In the genomic region with DNA sequence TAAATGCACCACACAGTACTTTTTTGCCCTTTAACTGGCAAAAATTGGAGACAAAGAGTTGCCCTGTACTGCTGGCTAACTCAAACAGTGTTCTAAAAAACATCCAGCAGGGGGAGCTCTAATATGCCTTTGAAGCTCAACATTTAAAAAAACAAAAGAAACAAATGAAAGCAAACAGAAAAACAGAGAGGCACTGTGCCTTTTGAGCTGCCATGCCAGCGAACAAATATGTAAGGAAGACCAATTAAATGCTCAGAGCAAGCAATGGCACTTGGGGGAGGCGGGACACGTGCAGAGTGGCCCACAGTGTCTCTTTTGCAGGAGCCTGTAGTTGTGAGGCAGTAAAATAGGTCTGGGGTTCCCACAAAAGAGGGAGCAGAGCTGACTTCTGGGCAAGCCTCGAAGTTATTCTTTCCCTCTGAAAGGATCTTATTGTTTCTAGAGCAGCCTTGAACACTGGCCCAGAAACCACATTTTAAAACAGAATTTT, we compare ENCODE assay signal across 9 mouse cellular contexts. TPM values are rescaled to one million over a fixed set of nuclear protein-coding genes. Genes with fewer than 3 reads are reported as not detected.
DNase-seq lines count a peak whose midpoint lies in the region; ATAC-seq lines count a peak whose summit lies in the region.
"Had no signal": no experiment of that assay in that cellular context is flagged by ENCODE, and none has a peak within 500 bp of the region (broad histone marks: within the 10 kb centered on the region; RNA-seq: fewer than 3 reads in every experiment).

No protein-coding gene starts in this region.

- H3K4me1 ChIP-seq in intestine, embryonic 16.5 days (ENCODE audit: control insufficient read depth, insufficient read depth, low read length), result peaks cover 15% of the 10 kb centered on the region
- H3K4me1 ChIP-seq in midbrain, embryonic 10.5 days, result peaks cover 33% of the 10 kb centered on the region
- peaks cover 23% of the 10 kb centered on the region for H3K4me1 ChIP-seq in stomach, embryonic 15.5 days

- peak overlapping the region; percentile 12; the same call in 1 of the 2 replicates for H3K4me3 ChIP-seq in intestine, embryonic 16.5 days (ENCODE audit: low read length)
- H3K4me3 ChIP-seq in midbrain, embryonic 10.5 days, result peak overlapping the region; percentile 27; the same call in 1 of the 2 replicates
- no peak overlapping the region; the same call in 1 of the 2 replicates for H3K4me3 ChIP-seq in stomach, embryonic 15.5 days (replicated peaks)

- 7% methylated on average over 4 of the region's 4 CpGs for WGBS in intestine, embryonic 16.5 days
- WGBS in midbrain, embryonic 10.5 days, result 8% methylated on average over 4 of the region's 4 CpGs
- 5% methylated on average over 4 of the region's 4 CpGs for WGBS in stomach, embryonic 15.5 days

- peak; percentile 69 for ATAC-seq in intestine, embryonic 16.5 days
- ATAC-seq in stomach, embryonic 15.5 days (ENCODE audit: insufficient read depth, low FRiP score, low read depth), result peak; percentile 36; the same call in 1 of the 2 replicates

- H3K9me3 ChIP-seq in intestine, embryonic 16.5 days (ENCODE audit: control insufficient read depth, low read length), result no peaks in the 10 kb centered on the region
- no peaks in the 10 kb centered on the region for H3K9me3 ChIP-seq in midbrain, embryonic 10.5 days (replicated peaks)
- H3K9me3 ChIP-seq in stomach, embryonic 15.5 days, result no peaks in the 10 kb centered on the region

- peak overlapping the region; percentile 56; the same call in 1 of the 2 replicates for H3K9ac ChIP-seq in intestine, embryonic 16.5 days (ENCODE audit: low read depth, low read length)
- H3K9ac ChIP-seq in stomach, embryonic 15.5 days, result no peak overlapping the region

- DNase-seq in urinary bladder, adult 18-20 months (ENCODE audit: low spot score in 2 of 2), result peak; percentile 17 to 31
- no peak for DNase-seq in urinary bladder, postnatal 14 days (ENCODE audit: low spot score)
- DNase-seq in embryo, embryonic 10 days (ENCODE audit: low spot score), result peak; percentile 86
- peak; percentile 26 for DNase-seq in gastrocnemius, postnatal 14 days
- DNase-seq in left cerebral cortex, postnatal 14 days (ENCODE audit: low spot score in 2 of 2), result peak; percentile 75 to 86
- peak; percentile 53 for DNase-seq in midbrain, embryonic 10.5 days (ENCODE audit: low spot score)

- H3K27me3 ChIP-seq in intestine, embryonic 16.5 days (replicated peaks; ENCODE audit: control insufficient read depth, insufficient read depth, low read length), result no peaks in the 10 kb centered on the region
- no peaks in the 10 kb centered on the region for H3K27me3 ChIP-seq in midbrain, embryonic 10.5 days (ENCODE audit: low read depth, poor library complexity, severe bottlenecking)
- no peaks in the 10 kb centered on the region for H3K27me3 ChIP-seq in stomach, embryonic 15.5 days (replicated peaks)

- no peak overlapping the region; the same call in 1 of the 2 replicates for H3K4me2 ChIP-seq in intestine, embryonic 16.5 days (ENCODE audit: low read depth, low read length)
- H3K4me2 ChIP-seq in stomach, embryonic 15.5 days, result peak overlapping the region; percentile 43

- no peaks in the 10 kb centered on the region for H3K36me3 ChIP-seq in intestine, embryonic 16.5 days (ENCODE audit: control insufficient read depth, insufficient read depth, low read length)
- H3K36me3 ChIP-seq in midbrain, embryonic 10.5 days, result no peaks in the 10 kb centered on the region
- no peaks in the 10 kb centered on the region for H3K36me3 ChIP-seq in stomach, embryonic 15.5 days

- intact Hi-C loops in gastrocnemius, postnatal 14 days (cut with DNase I; ENCODE audit: low total_unique reads), result loop anchor here (5.0 kb wide), 1 partner anchor 312 kb away; no protein-coding TSS in a partner anchor
- intact Hi-C loops in left cerebral cortex, postnatal 14 days (cut with DNase I), result loop anchor here (1.0 kb wide), 1 partner anchor 312 kb away; no protein-coding TSS in a partner anchor

- peak overlapping the region; percentile 78 for H3K27ac ChIP-seq in intestine, embryonic 16.5 days (ENCODE audit: low read length)
- H3K27ac ChIP-seq in midbrain, embryonic 10.5 days (replicated peaks), result peak overlapping the region; percentile 85
- peak overlapping the region; percentile 79 for H3K27ac ChIP-seq in stomach, embryonic 15.5 days

RNA-seq across cellular contexts. Expression of a gene that starts 20.5 kb away (rescaled TPM):
- total RNA-seq in gastrocnemius, postnatal 14 days (2021), result not detected
- polyA plus RNA-seq in intestine, embryonic 16.5 days (2015; fragmentation: Nextera tagmentation; extraction: Ambion mirVana), result not detected in 2 replicates
- total RNA-seq in left cerebral cortex, postnatal 14 days (2021), result not detected
- polyA plus RNA-seq in midbrain, embryonic 10.5 days (2016; fragmentation: Nextera tagmentation; extraction: Ambion mirVana), result 0.14 TPM in 1 of 2 replicates, not detected in the other
- polyA plus RNA-seq in stomach, embryonic 15.5 days (2015; fragmentation: Nextera tagmentation; extraction: Ambion mirVana), result not detected in 2 replicates
- total RNA-seq: adrenal gland, postnatal 36 days had no signal

RNA-seq across cellular contexts. Expression of a gene that starts 30.9 kb away (rescaled TPM):
- 10 to 100 TPM; 17.2 to 19.4 TPM for total RNA-seq in gastrocnemius, postnatal 14 days (2021)
- 35.3 and 35.8 TPM in 2 replicates for polyA plus RNA-seq in intestine, embryonic 16.5 days (2015; fragmentation: Nextera tagmentation; extraction: Ambion mirVana)
- total RNA-seq in left cerebral cortex, postnatal 14 days (2021), result 10 to 100 TPM; 14.7 to 16.9 TPM
- 24.2 and 29.5 TPM in 2 replicates for polyA plus RNA-seq in midbrain, embryonic 10.5 days (2016; fragmentation: Nextera tagmentation; extraction: Ambion mirVana)
- polyA plus RNA-seq in stomach, embryonic 15.5 days (2015; fragmentation: Nextera tagmentation; extraction: Ambion mirVana), result 32.5 and 35.8 TPM in 2 replicates
